Mouse (Mus musculus): ENCODE data around the gene Grk6.

GRCm38 (mm10) chr13:55494883-55495621 lies 50.2 kb downstream of the Grk6 start:
- TF ChIP-seq GATA1 (IDR thresholded peaks at IDR 0.05; ENCODE audit: low read length), result no peak
- TF ChIP-seq TAL1 (IDR thresholded peaks at IDR 0.05; ENCODE audit: low read length), result no peak
